Mouse (Mus musculus): ENCODE results near the gene Med13l. TPM values are rescaled to one million over a fixed set of nuclear protein-coding genes. Genes with fewer than 3 reads are reported as not detected.
A peak's percentile ranks its signal among the peaks of the same experiment; 100 is the strongest.

Med13l gene
- polyA plus RNA-seq, 1 experiment: 10.7 TPM

DNA sequence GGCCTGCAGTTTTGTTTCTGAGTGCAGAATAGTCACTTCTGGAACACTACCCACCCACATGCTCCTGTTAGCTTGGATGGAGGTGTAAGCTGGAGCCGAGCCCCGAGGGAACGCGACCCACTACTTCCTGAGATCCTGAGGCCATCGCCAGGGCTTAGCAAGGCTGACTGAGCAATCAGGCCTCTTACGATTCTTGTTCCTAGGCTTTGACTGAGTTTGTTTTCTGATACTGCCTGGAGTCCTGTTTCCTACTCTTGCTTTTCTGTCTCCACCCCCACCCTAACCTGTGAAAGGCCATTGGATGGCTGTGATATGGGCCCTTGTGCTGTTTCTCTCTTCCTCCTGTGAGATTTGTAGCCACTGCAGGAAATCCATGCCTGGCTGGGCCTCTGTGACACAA lies 3.1 kb downstream of the Med13l start:
- Histone ChIP-seq H3K4me3 (ENCODE audit: insufficient read depth, low read depth, low read length) (no peak overlapping the region), H3K4me1 (ENCODE audit: control insufficient read depth, insufficient read depth, low read length) (peaks cover 18% of the 10 kb centered on the region), H3K36me3 (ENCODE audit: control insufficient read depth, insufficient read depth, low read length) (no peaks in the 10 kb centered on the region), H3K27me3 (replicated peaks; ENCODE audit: control insufficient read depth, insufficient read depth, low read length) (no peaks in the 10 kb centered on the region), H3K27ac (ENCODE audit: insufficient read depth, low read depth, low read length) (no peak overlapping the region)
- no peak for DNase-seq
- WGBS: 50% methylated on average over 6 of the region's 6 CpGs
- no peak for TF ChIP-seq POLR2A (IDR thresholded peaks at IDR 0.05; ENCODE audit: low read depth, low read length)
- no peak for TF ChIP-seq CTCF (conservative IDR thresholded peaks at IDR 0.05; ENCODE audit: insufficient read depth, insufficient read length, low read depth, low read length)

- TF ChIP-seq POLR2A (IDR thresholded peaks at IDR 0.05; ENCODE audit: low read depth, low read length): no peak
- TF ChIP-seq CTCF (conservative IDR thresholded peaks at IDR 0.05; ENCODE audit: insufficient read depth, insufficient read length, low read depth, low read length): no peak
- 79% methylated on average over 7 of the region's 7 CpGs for WGBS
- Histone ChIP-seq H3K27me3 (replicated peaks; ENCODE audit: control insufficient read depth, insufficient read depth, low read length) (no peaks in the 10 kb centered on the region), H3K4me1 (ENCODE audit: control insufficient read depth, insufficient read depth, low read length) (peaks cover 32% of the 10 kb centered on the region), H3K36me3 (ENCODE audit: control insufficient read depth, insufficient read depth, low read length) (no peaks in the 10 kb centered on the region), H3K4me3 (ENCODE audit: insufficient read depth, low read depth, low read length) (no peak overlapping the region), H3K27ac (ENCODE audit: insufficient read depth, low read depth, low read length) (no peak overlapping the region)
- no peak for DNase-seq
Measured at GRCm38 (mm10) chr5:118567395-118567794, 6.9 kb downstream of the Med13l start.

- no peak for DNase-seq
- TF ChIP-seq POLR2A (IDR thresholded peaks at IDR 0.05; ENCODE audit: low read depth, low read length): no peak
- no peak for TF ChIP-seq CTCF (conservative IDR thresholded peaks at IDR 0.05; ENCODE audit: insufficient read depth, insufficient read length, low read depth, low read length)
- 66% methylated on average over 3 of the region's 3 CpGs for WGBS
- Histone ChIP-seq H3K36me3 (ENCODE audit: control insufficient read depth, insufficient read depth, low read length) (no peaks in the 10 kb centered on the region), H3K4me1 (ENCODE audit: control insufficient read depth, insufficient read depth, low read length) (peaks cover 30% of the 10 kb centered on the region), H3K27ac (ENCODE audit: insufficient read depth, low read depth, low read length) (no peak overlapping the region), H3K27me3 (replicated peaks; ENCODE audit: control insufficient read depth, insufficient read depth, low read length) (no peaks in the 10 kb centered on the region), H3K4me3 (ENCODE audit: insufficient read depth, low read depth, low read length) (no peak overlapping the region)
Measured at GRCm38 (mm10) chr5:118569017-118569416, 8.5 kb downstream of the Med13l start.

GRCm38 (mm10) chr5:118569606-118570580 lies 9.4 kb downstream of the Med13l start:
- no peak overlapping the region for H3K27ac ChIP-seq (ENCODE audit: insufficient read depth, low read depth, low read length)

DNA sequence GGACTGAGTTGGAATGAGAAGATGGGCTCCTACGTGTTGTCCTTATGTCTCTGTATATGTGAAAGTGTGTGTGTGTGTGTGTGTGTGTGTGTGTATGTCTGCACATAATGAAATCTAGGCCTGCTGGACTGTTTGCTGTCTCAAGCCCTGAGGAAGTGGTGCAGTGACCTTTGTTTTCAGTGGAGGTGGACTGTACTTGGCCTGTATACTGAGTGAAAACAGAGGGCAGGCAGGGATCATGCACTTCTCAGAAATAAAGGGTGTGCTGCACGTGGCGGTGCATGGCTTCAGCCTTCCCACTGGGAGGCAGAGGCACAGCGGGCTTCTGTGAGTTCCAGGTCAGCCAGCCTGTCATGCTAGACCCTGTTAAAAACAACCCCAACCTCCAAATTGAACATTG lies 11.0 kb downstream of the Med13l start:
- TF ChIP-seq POLR2A (IDR thresholded peaks at IDR 0.05; ENCODE audit: low read depth, low read length) (no peak), CTCF (conservative IDR thresholded peaks at IDR 0.05; ENCODE audit: insufficient read depth, insufficient read length, low read depth, low read length) (peak; percentile 34)
- Histone ChIP-seq H3K27me3 (replicated peaks; ENCODE audit: control insufficient read depth, insufficient read depth, low read length) (no peaks in the 10 kb centered on the region), H3K4me1 (ENCODE audit: control insufficient read depth, insufficient read depth, low read length) (peaks cover 42% of the 10 kb centered on the region), H3K4me3 (ENCODE audit: insufficient read depth, low read depth, low read length) (no peak overlapping the region), H3K36me3 (ENCODE audit: control insufficient read depth, insufficient read depth, low read length) (no peaks in the 10 kb centered on the region), H3K27ac (ENCODE audit: insufficient read depth, low read depth, low read length) (peak overlapping the region; percentile 21; the same call in 1 of the 2 replicates)
- WGBS: 47% methylated on average over 4 of the region's 4 CpGs
- peak; percentile 91 for DNase-seq

More at GRCm38 (mm10) chr5:118569606-118570580, 9.4 kb downstream of the Med13l start:
- no peak for DNase-seq
- no peaks in the 10 kb centered on the region for H3K27me3 ChIP-seq (replicated peaks; ENCODE audit: control insufficient read depth, insufficient read depth, low read length)
- 77% methylated on average over 20 of the region's 20 CpGs for WGBS
- peaks cover 34% of the 10 kb centered on the region for H3K4me1 ChIP-seq (ENCODE audit: control insufficient read depth, insufficient read depth, low read length)
- no peak overlapping the region for H3K4me3 ChIP-seq (ENCODE audit: insufficient read depth, low read depth, low read length)
- TF ChIP-seq CTCF (conservative IDR thresholded peaks at IDR 0.05; ENCODE audit: insufficient read depth, insufficient read length, low read depth, low read length) (no peak), POLR2A (IDR thresholded peaks at IDR 0.05; ENCODE audit: low read depth, low read length) (no peak)
- no peaks in the 10 kb centered on the region for H3K36me3 ChIP-seq (ENCODE audit: control insufficient read depth, insufficient read depth, low read length)

GRCm38 (mm10) chr5:118574236-118574635 lies 13.8 kb downstream of the Med13l start:
- TF ChIP-seq POLR2A (IDR thresholded peaks at IDR 0.05; ENCODE audit: low read depth, low read length): no peak
- no peak for TF ChIP-seq CTCF (conservative IDR thresholded peaks at IDR 0.05; ENCODE audit: insufficient read depth, insufficient read length, low read depth, low read length)
- Histone ChIP-seq H3K27ac (ENCODE audit: insufficient read depth, low read depth, low read length) (no peak overlapping the region), H3K36me3 (ENCODE audit: control insufficient read depth, insufficient read depth, low read length) (no peaks in the 10 kb centered on the region), H3K27me3 (replicated peaks; ENCODE audit: control insufficient read depth, insufficient read depth, low read length) (no peaks in the 10 kb centered on the region), H3K4me3 (ENCODE audit: insufficient read depth, low read depth, low read length) (no peak overlapping the region), H3K4me1 (ENCODE audit: control insufficient read depth, insufficient read depth, low read length) (peaks cover 42% of the 10 kb centered on the region)
- no peak for DNase-seq
- 53% methylated on average over 3 of the region's 3 CpGs for WGBS

DNA sequence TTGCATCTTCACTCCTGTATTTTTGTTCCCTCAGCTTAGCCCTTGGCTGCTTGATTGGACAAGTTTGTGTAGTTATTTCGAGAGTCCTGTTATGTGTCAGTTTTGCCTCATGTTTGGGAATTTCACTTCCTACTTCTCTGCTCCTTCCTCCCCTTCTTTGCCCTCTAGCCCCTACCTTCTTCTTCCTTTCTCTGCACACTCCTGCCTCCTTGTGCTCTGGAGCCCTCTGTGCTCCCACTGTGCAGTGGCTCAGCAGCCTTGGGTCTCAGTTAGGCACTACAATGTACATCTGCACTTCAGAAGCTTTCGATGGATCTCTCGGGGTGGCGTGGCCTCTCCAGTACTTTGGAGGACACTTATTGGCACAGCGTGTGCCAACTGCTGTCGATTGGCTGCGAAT lies 14.5 kb downstream of the Med13l start:
- H3K4me1 ChIP-seq (ENCODE audit: control insufficient read depth, insufficient read depth, low read length): peaks cover 42% of the 10 kb centered on the region
- H3K27ac ChIP-seq (ENCODE audit: insufficient read depth, low read depth, low read length): no peak overlapping the region
- H3K36me3 ChIP-seq (ENCODE audit: control insufficient read depth, insufficient read depth, low read length): no peaks in the 10 kb centered on the region
- DNase-seq: no peak
- H3K27me3 ChIP-seq (replicated peaks; ENCODE audit: control insufficient read depth, insufficient read depth, low read length): no peaks in the 10 kb centered on the region
- H3K4me3 ChIP-seq (ENCODE audit: insufficient read depth, low read depth, low read length): no peak overlapping the region
- no peak for TF ChIP-seq CTCF (conservative IDR thresholded peaks at IDR 0.05; ENCODE audit: insufficient read depth, insufficient read length, low read depth, low read length)
- TF ChIP-seq POLR2A (IDR thresholded peaks at IDR 0.05; ENCODE audit: low read depth, low read length): no peak
- 81% methylated on average over 7 of the region's 7 CpGs for WGBS
